Mouse (Mus musculus) spleen, adult 2 months (tissue): Measurements from ENCODE around the gene Efcab9.

Source experiments
- CTCF ChIP-seq: fragments of 200-500 bp; IDR thresholded peaks from 2 replicates; pipeline ENCODE4 v1.5.1; 2011; ENCODE audit warnings: mild to moderate bottlenecking, inconsistent platforms; ENCODE audit not compliant: insufficient read depth, insufficient read length, insufficient replicate concordance; ENCODE audit errors: extremely low read depth
- POLR2A ChIP-seq: fragments of 200-500 bp; IDR thresholded peaks from 2 replicates; pipeline ENCODE4 v1.6.1; 2011; ENCODE audit warnings: low read depth, low read length, inconsistent platforms

DNA sequence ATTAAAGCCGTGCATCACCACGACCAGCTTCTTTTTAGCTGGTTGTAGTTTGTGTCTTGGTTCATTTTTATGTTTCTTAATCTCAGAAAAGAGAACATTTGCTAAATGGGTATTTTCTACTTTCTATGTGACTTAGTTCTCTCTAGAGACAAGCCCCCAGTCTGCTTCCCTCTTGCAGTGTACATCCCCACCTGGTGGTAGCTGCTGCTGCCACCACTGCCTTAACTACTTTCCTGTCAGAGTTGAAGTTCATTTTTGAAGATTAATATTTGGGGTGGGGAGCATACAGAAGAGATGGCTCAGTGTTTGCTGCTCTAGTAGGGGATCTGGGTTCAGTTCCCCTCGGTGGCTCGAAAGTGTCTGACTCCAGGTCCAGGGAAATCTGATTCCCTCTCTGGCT lies 31.9 kb downstream of the Efcab9 start:
- TF ChIP-seq CTCF (no peak), POLR2A (no peak)
